Mouse (Mus musculus) heart, adult 2 months (tissue): ENCODE results near the gene Apold1.

Source experiments
- CTCF ChIP-seq: fragments of 200-600 bp; IDR thresholded peaks from 2 replicates; pipeline ENCODE4 v1.8.1; 2022; ENCODE audit warnings: antibody characterized with exemption, mild to moderate bottlenecking, moderate library complexity
- POLR2A ChIP-seq: fragments of 200-500 bp; IDR thresholded peaks from 2 replicates; pipeline ENCODE4 v1.6.1; 2011; ENCODE audit warnings: mild to moderate bottlenecking, low read depth, low read length, control low read depth; ENCODE audit not compliant: insufficient read depth

DNA sequence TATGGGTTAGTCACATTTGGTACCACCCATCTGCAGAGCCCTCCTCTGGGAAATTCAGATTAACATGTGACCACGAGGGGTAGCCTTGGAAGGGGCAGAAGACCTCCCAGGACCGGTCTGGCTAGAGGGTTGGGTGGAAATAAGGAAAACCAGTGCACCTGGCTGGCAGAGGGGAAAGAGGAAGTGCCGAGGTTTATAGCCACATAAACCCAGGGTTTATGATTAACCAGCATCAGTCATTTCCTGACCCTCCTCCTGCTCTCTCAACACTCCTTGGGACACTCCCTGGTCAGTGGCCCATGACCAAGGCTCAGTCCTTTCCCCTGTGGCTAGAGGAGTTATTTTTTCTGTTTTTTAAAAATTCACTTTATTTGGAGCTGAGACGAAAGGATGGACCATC, 47.7 kb downstream of the Apold1 start:
- TF ChIP-seq POLR2A (no peak), CTCF (no peak)
